Mouse (Mus musculus) CH12.LX (cell line): ENCODE data around the gene Ifrd1. TPM values are rescaled to one million over a fixed set of nuclear protein-coding genes. Genes with fewer than 3 reads are reported as not detected.

ENCODE experiments used
- DNase-seq: peaks from one replicate; pipeline ENCODE4 v3.0.0-alpha.2; 2013; ENCODE audit errors: extremely low read depth
- H3K27ac ChIP-seq: 2 replicates; pipeline ENCODE4 v1.5.1; 2012; ENCODE audit warnings: low read depth, mild to moderate bottlenecking, control low read depth, moderate library complexity; ENCODE audit not compliant: insufficient read depth
- H3K27me3 ChIP-seq: replicated peaks from 2 replicates; pipeline ENCODE3; 2012; ENCODE audit warnings: inconsistent platforms
- H3K36me3 ChIP-seq, 2 experiments: replicated peaks in 1 of 2; 2 replicates each; pipeline versions ENCODE3 to v1.6.1; 2012; ENCODE audit warnings: inconsistent platforms in 1 of 2, low read length in 1 of 2, mild to moderate bottlenecking in 1 of 2, mixed read lengths in 1 of 2, moderate library complexity in 1 of 2; ENCODE audit not compliant: control insufficient read depth in 1 of 2, insufficient read depth in 1 of 2
- H3K4me1 ChIP-seq, 2 experiments: 2 replicates each; pipeline ENCODE4 v1.6.1; 2012; ENCODE audit warnings: inconsistent platforms in 1 of 2, moderate library complexity in 1 of 2; ENCODE audit not compliant: insufficient read depth in 2 of 2, control insufficient read depth in 1 of 2
- H3K4me2 ChIP-seq: 2 replicates; pipeline ENCODE4 v1.6.1; 2012; ENCODE audit warnings: low read depth, mild to moderate bottlenecking, control low read depth; ENCODE audit not compliant: poor library complexity, insufficient read depth, severe bottlenecking
- H3K4me3 ChIP-seq, 3 experiments: fragments of 150-350 bp in 1 of 3; sonication (generic) in 1 of 3; replicated peaks in 1 of 3; 2 replicates each; pipeline versions ENCODE3 to v1.5.1; 2011 to 2012; ENCODE audit warnings: low read depth in 2 of 3, low read length in 2 of 3, mild to moderate bottlenecking in 2 of 3, moderate library complexity in 2 of 3, control low read depth in 1 of 3, improper control_type of control experiment in 1 of 3, inconsistent platforms in 1 of 3, mixed read lengths in 1 of 3; ENCODE audit not compliant: poor library complexity in 1 of 3
- H3K79me2 ChIP-seq: replicated peaks from 2 replicates; pipeline ENCODE4 v1.6.1; 2012; ENCODE audit warnings: mild to moderate bottlenecking, moderate library complexity; ENCODE audit not compliant: control insufficient read depth, poor library complexity, insufficient read depth, severe bottlenecking; ENCODE audit errors: extremely low read depth
- H3K9ac ChIP-seq: 2 replicates; pipeline ENCODE4 v1.6.1; 2012; ENCODE audit warnings: low read depth, mild to moderate bottlenecking, control low read depth, moderate library complexity; ENCODE audit not compliant: insufficient read depth
- H3K9me3 ChIP-seq: replicated peaks from 2 replicates; pipeline ENCODE3; 2012; ENCODE audit warnings: low read length, inconsistent platforms, mixed read lengths
- BHLHE40 ChIP-seq: IDR thresholded peaks from 2 replicates; pipeline ENCODE4 v1.6.1; 2011; ENCODE audit warnings: mild to moderate bottlenecking, low read depth, low read length, improper control_type of control experiment
- CTCF ChIP-seq, 2 experiments: IDR thresholded peaks in 1 of 2; conservative IDR thresholded peaks in 1 of 2; 2 replicates each; pipeline ENCODE4 v1.5.1; 2011 to 2012; ENCODE audit warnings: low read depth in 2 of 2, low read length in 2 of 2, improper control_type of control experiment in 1 of 2, inconsistent platforms in 1 of 2, mild to moderate bottlenecking in 1 of 2, moderate library complexity in 1 of 2
- EP300 ChIP-seq: IDR thresholded peaks from 2 replicates; pipeline ENCODE4 v1.6.1; 2011; ENCODE audit warnings: low read length, improper control_type of control experiment
- MXI1 ChIP-seq: IDR thresholded peaks from 2 replicates; pipeline ENCODE4 v1.6.1; 2011; ENCODE audit warnings: mild to moderate bottlenecking, low read depth, low read length, improper control_type of control experiment
- NELFE ChIP-seq: IDR thresholded peaks from 2 replicates; pipeline ENCODE4 v1.6.1; 2011; ENCODE audit warnings: low read depth, low read length, improper control_type of control experiment
- NRF1 ChIP-seq: IDR thresholded peaks from 2 replicates; pipeline ENCODE4 v1.6.1; 2014; ENCODE audit warnings: low read depth, mild to moderate bottlenecking, inconsistent platforms, low read length, improper control_type of control experiment, moderate library complexity
- RAD21 ChIP-seq: IDR thresholded peaks from 2 replicates; pipeline ENCODE4 v1.6.1; 2011; ENCODE audit warnings: low read depth, mild to moderate bottlenecking, low read length, improper control_type of control experiment, moderate library complexity
- SMC3 ChIP-seq: IDR thresholded peaks from 2 replicates; pipeline ENCODE4 v1.6.1; 2011; ENCODE audit warnings: low read depth, low read length, improper control_type of control experiment
- UBTF ChIP-seq: IDR thresholded peaks from 2 replicates; pipeline ENCODE4 v1.6.1; 2012; ENCODE audit warnings: low read depth, mild to moderate bottlenecking, inconsistent platforms, low read length, improper control_type of control experiment, moderate library complexity
- USF2 ChIP-seq: conservative IDR thresholded peaks from 2 replicates; pipeline ENCODE4 v1.6.1; 2011; ENCODE audit warnings: low read depth, low read length, improper control_type of control experiment
- ZC3H11A ChIP-seq: IDR thresholded peaks from 2 replicates; pipeline ENCODE4 v1.6.1; 2012; ENCODE audit warnings: low read depth, mild to moderate bottlenecking, inconsistent platforms, low read length, improper control_type of control experiment
- ZMIZ1 ChIP-seq: IDR thresholded peaks from 2 replicates; pipeline ENCODE4 v1.6.1; 2012; ENCODE audit warnings: low read depth, mild to moderate bottlenecking, inconsistent platforms, low read length, improper control_type of control experiment
- dilution Hi-C: fragments of 300-500 bp; cut with MboI; formaldehyde crosslinking; loops from 2 replicates; pipeline ENCODE4 v1.14.3; 2020; ENCODE audit warnings: low sequenced_read_pairs; ENCODE audit not compliant: extremely low pct_unique_long_range_greater_than_20kb, extremely low pct_ligation_motif_present
- in situ Hi-C: fragments of 300-500 bp; cut with MboI; formaldehyde crosslinking; loops from 3 replicates; pipeline ENCODE4 v1.14.3; 2019; ENCODE audit warnings: low sequenced_read_pairs, low pct_ligation_motif_present, low pct_unique_long_range_greater_than_20kb, mixed read lengths
- polyA plus RNA-seq: library from polyadenylated mRNA; unstranded; fragments of >175 nt; gene quantifications from 2 replicates; pipeline ENCODE4 v1.2.1, GENCODE M21; 2012; ENCODE audit warnings: low read depth; ENCODE audit not compliant: insufficient read length
- total RNA-seq, 2 experiments: library from RNA; depleted of rRNA; stranded (reverse); fragments of 300-350 nt in 1 of 2; fragments of >200 nt in 1 of 2; gene quantifications; 2 replicates each; pipeline ENCODE4 v1.2.3; 2012 to 2014

Ifrd1 gene
- total and polyA plus RNA-seq, 3 experiments: 105 to 427 (median 269) TPM

GRCm38 (mm10) chr12:40245434-40245970 is 2.8 kb downstream of the Ifrd1 start:
- H3K27ac ChIP-seq: no peak overlapping the region
- DNase-seq: no peak
- H3K9ac ChIP-seq: no peak overlapping the region
- no peaks in the 10 kb centered on the region for H3K36me3 ChIP-seq
- no peaks in the 10 kb centered on the region for H3K79me2 ChIP-seq
- no peak for TF ChIP-seq EP300
- no peak for TF ChIP-seq BHLHE40
- no peak for TF ChIP-seq SMC3
- no peak overlapping the region for H3K4me3 ChIP-seq
- dilution Hi-C loops: no loop called here
- no peaks in the 10 kb centered on the region for H3K9me3 ChIP-seq
- in situ Hi-C loops: no loop called here
- peaks cover 20 to 34% of the 10 kb centered on the region in 2 experiments for H3K4me1 ChIP-seq
- no peak overlapping the region for H3K4me2 ChIP-seq
- no peaks in the 10 kb centered on the region for H3K27me3 ChIP-seq

- dilution Hi-C loops: no loop called here
- no peak for DNase-seq
- no peaks in the 10 kb centered on the region for H3K79me2 ChIP-seq
- no peak overlapping the region for H3K4me2 ChIP-seq
- in situ Hi-C loops: no loop called here
- TF ChIP-seq NRF1 (no peak), RAD21 (no peak)
- no peak overlapping the region for H3K27ac ChIP-seq
- no peaks in the 10 kb centered on the region for H3K27me3 ChIP-seq
- H3K4me3 ChIP-seq: no peak overlapping the region
- H3K9me3 ChIP-seq: no peaks in the 10 kb centered on the region
- no peaks in the 10 kb centered on the region for H3K36me3 ChIP-seq
- peaks cover 20 to 34% of the 10 kb centered on the region in 2 experiments for H3K4me1 ChIP-seq
- H3K9ac ChIP-seq: no peak overlapping the region
These were observed 3.4 kb downstream of the Ifrd1 start for GRCm38 (mm10) chr12:40244926-40245325.

- Histone ChIP-seq H3K4me3 (no peak overlapping the region), H3K4me2 (no peak overlapping the region), H3K27ac (no peak overlapping the region), H3K4me1 (peaks cover 18 to 30% of the 10 kb centered on the region in 2 experiments), H3K36me3 (no peaks in the 10 kb centered on the region), H3K79me2 (no peaks in the 10 kb centered on the region), H3K9ac (no peak overlapping the region), H3K9me3 (no peaks in the 10 kb centered on the region), H3K27me3 (no peaks in the 10 kb centered on the region)
- dilution Hi-C loops: no loop called here
- in situ Hi-C loops: no loop called here
- TF ChIP-seq USF2 (no peak), ZMIZ1 (no peak), NELFE (no peak), CTCF (conservative IDR thresholded peaks at IDR 0.05 in 1 of 2, IDR thresholded peaks at IDR 0.05 in 1 of 2; ENCODE audit: low read depth in 2 of 2, low read length in 2 of 2) (no peak), UBTF (no peak), EP300 (no peak), RAD21 (no peak), ZC3H11A (no peak), MXI1 (no peak)
- DNase-seq: no peak
These were observed 4.5 kb downstream of the Ifrd1 start for GRCm38 (mm10) chr12:40243821-40244221.
